Mouse (Mus musculus) stomach, postnatal 0 days (tissue): ENCODE data around the gene Plekho2.

ENCODE experiments used
- CTCF ChIP-seq: IDR thresholded peaks from 2 replicates; pipeline ENCODE4 v1.5.1; 2016; ENCODE audit warnings: antibody characterized with exemption, low read depth, mild to moderate bottlenecking, moderate library complexity
- EP300 ChIP-seq: optimal IDR thresholded peaks from 2 replicates; pipeline ENCODE3; 2016; ENCODE audit warnings: antibody characterized with exemption

DNA sequence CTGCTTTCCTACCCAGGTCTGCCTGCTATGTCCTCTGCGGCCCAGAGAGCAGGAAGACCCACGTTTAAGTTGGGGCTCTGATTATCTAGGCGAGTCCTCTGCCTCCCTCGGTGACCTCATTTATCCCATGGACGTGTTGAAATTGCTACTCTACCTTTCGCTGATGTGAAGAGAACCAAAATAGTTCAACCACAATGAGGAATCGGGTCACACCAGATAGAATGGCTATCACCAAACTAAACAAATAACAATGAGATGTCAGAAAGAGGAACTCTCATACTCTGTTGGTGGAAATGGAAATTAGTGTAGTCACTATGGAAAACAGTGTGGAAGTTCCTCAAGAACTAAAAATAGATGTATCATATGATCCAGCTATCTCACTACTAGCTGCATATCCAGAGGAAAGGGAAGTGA lies 37.7 kb downstream of the Plekho2 start:
- TF ChIP-seq CTCF: no peak
- TF ChIP-seq EP300: no peak
